Mouse (Mus musculus) heart, adult 9 months (tissue): ENCODE results near the gene Ppp1r3f.

Experiments
- DNase-seq, 2 experiments: peaks; one replicate each; pipeline ENCODE4 v3.0.0; 2022; ENCODE audit warnings: low spot score in 2 of 2

The Ppp1r3f gene

GRCm38 (mm10) chrX:7574087-7574884, at the start of gene Ppp1r3f:
Gene Ppp1r3f, minus strand, starts transcription at chrX:7574283.
- DNase-seq, result peak; percentile 93

DNA sequence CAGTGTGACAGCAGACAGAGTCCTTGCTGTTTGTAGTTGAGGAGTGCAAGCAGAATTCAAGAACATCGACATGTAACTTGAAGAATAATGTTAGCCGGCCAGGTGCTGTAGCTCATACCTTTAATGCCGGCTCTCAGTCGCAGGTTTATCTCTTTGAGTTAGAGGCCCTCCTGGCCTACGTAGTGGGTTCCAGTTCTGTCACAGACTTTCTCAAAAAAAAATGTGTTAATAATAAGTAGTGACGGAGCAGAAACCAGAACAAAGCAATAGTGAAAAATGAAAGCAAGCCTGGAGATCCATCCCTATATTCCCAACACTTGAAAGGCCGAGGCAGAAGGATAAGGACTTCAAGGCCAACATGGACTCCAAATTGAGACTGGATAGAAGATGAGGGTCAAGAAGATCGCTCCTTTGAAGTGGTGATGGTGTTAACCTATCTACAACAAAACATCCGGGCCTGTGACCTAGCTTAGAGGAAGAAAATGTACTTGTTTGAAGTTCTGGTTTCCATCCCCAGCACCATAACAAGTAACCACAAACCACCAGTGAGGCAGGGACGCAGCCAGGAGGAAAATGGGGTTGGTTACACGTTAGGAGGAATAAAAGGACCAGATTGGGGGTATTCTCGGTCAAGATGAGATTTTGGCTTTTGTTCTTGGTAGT, 43.9 kb upstream of the Ppp1r3f start:
- no peak for DNase-seq

GRCm38 (mm10) chrX:7610536-7611258, 36.6 kb upstream of the Ppp1r3f start:
- DNase-seq, result no peak

DNA sequence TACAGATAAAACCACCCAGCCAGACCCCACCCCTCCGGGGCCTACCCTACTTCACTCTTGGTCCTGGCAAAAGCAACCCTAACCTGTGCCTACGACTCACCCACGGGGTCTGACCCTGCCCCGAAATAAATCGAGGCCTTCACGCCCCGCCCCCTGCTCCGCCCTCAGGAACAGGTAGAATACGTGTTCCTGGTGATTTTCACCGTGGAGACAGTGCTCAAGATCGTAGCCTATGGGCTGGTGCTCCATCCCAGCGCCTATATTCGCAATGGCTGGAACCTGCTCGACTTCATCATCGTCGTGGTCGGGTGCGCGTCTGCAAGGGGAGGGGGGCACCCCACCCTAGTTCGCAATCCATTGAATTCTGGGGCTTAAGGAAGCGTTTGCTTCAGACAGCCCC, 36.0 kb upstream of the Ppp1r3f start:
- no peak for DNase-seq

GRCm38 (mm10) chrX:7606783-7607182, 32.7 kb upstream of the Ppp1r3f start, which contains the start of gene Cacna1f:
Gene Cacna1f, plus strand, starts transcription at chrX:7607083.
- DNase-seq, result no peak

DNA sequence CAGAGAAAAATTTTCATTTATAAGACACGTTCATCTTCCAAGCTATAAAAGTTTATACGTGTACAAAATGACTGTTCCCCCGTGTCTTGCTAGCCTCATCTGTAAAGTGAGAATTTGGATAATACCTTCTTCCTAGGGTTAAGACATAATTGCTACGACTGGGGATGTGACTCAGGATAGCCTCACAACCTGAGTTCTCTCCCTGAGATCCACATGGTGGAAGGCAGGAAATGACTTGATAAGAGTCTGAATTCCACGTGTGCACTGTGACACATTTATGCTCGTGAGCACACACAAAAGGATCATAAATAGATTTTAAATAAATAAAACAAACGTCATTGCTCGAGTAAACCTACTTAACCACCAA, 31.5 kb upstream of the Ppp1r3f start:
- DNase-seq, result no peak

- peak; percentile 81 to 83 for DNase-seq
These were observed 30.9 kb upstream of the Ppp1r3f start, which contains the start of gene Ccdc22 for GRCm38 (mm10) chrX:7604879-7605574. Gene Ccdc22, minus strand, starts transcription at chrX:7605517.

DNA sequence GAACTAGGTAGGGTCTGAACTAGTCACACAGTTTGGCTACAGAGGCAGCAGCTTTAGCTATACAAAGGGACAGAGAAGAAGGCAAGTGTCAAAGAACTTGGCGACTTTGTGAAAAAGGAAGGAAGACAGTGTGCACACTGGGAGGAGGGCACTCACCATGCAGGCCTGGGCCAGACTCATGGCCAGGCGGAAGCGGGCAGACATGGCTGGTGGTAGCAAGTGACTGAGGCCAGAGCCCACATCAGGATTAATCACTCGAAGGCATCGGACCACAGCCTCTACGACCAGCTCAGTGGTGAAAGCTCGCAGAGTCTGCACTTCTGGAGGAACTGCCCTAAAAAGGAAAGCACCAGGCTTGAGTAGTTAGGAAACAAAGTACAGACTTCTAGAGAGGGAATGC, 29.9 kb upstream of the Ppp1r3f start:
- DNase-seq, result peak in 1 of 2 experiments; percentile 0

DNA sequence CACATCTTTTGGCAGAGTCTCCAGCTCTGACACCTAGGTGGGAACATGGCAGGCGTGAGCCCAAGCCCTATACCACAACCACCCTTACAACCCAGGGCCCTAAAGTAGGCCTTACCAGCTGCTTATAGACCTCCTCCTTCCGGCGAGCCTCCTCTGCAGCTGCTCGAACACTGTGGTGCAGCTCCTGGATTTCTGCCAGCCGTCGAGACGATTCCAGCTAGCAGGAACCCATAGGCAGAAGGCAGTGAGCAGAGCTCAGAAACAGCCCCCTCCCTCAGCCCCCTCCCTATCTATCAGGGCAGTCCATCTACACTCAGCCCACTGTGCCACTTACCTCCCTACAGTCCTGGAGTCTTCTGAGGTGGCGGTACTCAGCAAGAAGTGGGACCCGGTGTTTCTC, 21.3 kb upstream of the Ppp1r3f start:
- no peak for DNase-seq

- DNase-seq, result no peak
These were observed 12.3 kb upstream of the Ppp1r3f start for GRCm38 (mm10) chrX:7586356-7586755.

GRCm38 (mm10) chrX:7583881-7584280, 9.8 kb upstream of the Ppp1r3f start:
- no peak for DNase-seq

DNA sequence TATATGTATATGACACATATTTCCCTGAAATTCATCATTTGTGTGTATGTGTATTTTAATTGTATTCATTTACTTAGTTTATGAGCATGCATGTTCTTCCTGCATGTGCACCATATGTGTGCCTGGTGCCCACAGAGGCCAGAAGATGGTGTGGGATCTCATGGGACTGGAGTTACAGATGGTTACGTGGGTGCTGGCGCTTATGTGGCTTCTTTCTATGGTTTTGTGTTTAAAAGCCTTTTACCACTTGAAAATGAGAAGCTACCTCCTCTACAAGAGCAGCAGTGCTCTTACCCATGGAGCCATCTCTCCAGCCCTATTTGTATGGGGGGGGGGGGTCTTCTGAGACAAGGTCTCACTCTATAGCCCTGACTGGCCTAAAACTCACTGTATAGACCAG, 7.1 kb upstream of the Ppp1r3f start:
- DNase-seq, result no peak

GRCm38 (mm10) chrX:7574885-7575231, 775 bp upstream of the Ppp1r3f start:
- no peak for DNase-seq

- no peak for DNase-seq
These were observed 652 bp downstream of the Ppp1r3f start, which contains the start of gene Foxp3 for GRCm38 (mm10) chrX:7573176-7574086. Gene Foxp3, plus strand, starts transcription at chrX:7573644.

DNA sequence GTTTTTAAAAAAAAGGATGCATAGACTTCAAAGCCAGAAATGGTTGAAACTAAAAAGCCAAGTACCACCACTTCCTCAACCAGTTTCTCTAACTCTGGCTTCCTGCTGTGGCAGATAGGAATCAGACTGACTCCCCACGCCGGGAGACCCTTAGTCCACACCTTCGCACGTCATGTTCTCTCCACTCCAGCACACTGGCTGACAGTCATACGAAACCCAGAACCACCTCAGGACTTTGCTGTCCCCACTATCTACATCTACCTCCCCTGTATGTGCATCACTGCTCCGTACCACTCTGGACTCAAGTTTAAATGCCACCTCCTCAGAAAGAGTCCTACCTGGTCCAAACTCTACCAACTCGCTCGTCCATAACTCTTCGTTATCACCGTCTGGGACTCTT, 1.6 kb downstream of the Ppp1r3f start:
- no peak for DNase-seq

GRCm38 (mm10) chrX:7571565-7572136, 2.4 kb downstream of the Ppp1r3f start:
- no peak for DNase-seq

DNA sequence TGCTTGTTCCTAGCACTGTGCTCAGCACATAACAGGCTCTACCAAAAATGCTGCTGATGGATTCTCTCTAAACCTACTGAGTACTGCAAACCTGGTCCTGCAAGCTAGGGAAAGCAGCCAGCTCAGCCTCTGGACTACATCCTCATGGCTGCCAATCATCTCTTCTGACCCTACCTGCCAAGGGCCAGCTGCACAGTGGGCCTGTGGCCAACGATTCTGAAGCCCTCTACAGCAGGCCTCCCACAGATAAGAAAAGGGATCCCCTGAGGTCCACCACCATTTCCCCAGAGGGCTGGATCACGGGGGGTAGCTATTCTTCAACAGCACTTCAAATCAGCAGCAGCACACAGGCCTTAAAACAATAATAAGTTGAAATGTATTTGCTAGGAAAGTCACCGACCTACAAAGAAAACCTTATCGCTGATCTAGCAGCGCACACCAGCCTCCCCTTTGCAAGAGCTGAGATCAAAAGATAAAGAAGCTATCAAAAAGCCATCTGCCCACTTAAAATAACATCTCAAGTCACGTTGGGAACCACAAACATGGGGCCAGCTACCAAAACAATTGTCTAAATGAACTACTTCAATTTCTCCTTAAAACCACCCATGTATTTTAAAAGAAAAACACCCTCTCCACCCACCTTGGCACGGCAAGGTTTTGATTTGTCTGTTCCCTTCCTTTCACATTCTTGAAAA, 3.5 kb downstream of the Ppp1r3f start:
- peak in 1 of 2 experiments; percentile 2 for DNase-seq

GRCm38 (mm10) chrX:7567491-7567890, 6.6 kb downstream of the Ppp1r3f start:
- DNase-seq, result no peak

DNA sequence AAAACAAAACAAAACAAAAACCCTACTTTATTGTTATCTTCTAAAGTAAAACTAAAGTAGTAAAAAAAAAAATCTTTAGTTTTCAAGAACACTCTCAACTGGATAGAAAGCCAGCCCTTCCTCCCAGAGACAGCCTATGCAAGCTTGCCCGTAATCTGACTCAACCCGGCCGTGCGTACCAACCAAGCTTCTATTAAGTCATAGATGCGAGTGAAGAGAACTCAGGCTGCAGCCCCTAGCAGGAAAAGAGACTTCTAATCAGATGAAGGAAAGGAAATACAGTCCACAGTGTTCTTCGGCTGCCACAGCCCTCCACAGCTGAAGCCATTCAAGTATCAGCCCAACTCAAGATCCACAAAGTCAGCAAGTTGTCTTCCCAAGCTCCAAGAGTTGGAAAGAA, 7.7 kb downstream of the Ppp1r3f start:
- no peak for DNase-seq

DNA sequence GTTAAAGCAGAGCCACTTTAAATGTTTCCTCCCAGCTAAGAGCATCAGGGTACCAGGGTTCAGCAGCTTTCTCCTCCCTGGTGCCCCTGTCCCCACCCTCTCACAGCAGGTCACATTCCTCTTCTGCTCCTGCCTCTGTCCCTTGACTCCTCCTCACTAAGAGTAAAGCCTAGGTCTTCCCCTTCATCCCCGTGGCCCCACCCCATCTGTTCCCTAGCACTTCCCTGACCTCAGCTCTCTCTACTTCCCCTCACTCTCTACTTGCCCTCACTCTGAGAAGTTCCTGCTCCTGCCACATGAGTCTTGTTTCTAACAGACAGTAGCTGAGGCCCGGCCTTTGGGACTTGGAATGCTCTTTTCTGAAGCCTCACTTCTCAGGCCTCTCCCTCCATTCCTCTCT, 11.0 kb downstream of the Ppp1r3f start:
- DNase-seq, result no peak
